Mouse (Mus musculus) embryo, embryonic 11.5 days (tissue): Measurements from ENCODE around the gene Taar8c.
A peak's percentile ranks its signal among the peaks of the same experiment; 100 is the strongest.
"Not testable (repeated sequence)": the region's sequence is repeated elsewhere in the genome, so short reads cannot be mapped to it uniquely, and the experiment has no call there.

Experiments
- DNase-seq: peaks from one replicate; pipeline ENCODE4 v3.0.0-alpha.2; 2012; ENCODE audit warnings: low read depth, low spot score

The Taar8c gene

DNA sequence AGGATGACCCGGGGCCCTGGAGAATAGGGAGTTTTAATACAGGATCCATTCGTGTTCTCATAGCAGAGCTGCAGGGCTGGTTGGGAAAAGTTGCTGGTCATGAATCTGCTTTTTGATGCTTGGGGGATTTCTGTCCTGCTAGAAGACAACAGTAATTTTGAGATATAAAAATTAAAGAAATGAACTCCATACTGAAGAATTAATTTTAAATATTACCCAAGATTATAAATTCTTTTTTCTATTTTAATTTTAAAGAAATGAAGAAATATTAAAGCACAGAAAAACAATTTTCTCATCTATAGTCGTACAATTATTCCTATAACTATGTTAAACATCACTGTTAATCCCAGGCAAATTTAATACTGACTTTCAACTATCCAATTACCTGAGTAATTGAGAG is at the start of gene Taar8c:
Gene Taar8c, minus strand, starts transcription at position 101 of the 400 bp plus-strand sequence.
- DNase-seq: not testable (repeated sequence)

GRCm38 (mm10) chr10:24150086-24150485 is 48.4 kb upstream of the Taar8c start:
- no peak for DNase-seq

DNA sequence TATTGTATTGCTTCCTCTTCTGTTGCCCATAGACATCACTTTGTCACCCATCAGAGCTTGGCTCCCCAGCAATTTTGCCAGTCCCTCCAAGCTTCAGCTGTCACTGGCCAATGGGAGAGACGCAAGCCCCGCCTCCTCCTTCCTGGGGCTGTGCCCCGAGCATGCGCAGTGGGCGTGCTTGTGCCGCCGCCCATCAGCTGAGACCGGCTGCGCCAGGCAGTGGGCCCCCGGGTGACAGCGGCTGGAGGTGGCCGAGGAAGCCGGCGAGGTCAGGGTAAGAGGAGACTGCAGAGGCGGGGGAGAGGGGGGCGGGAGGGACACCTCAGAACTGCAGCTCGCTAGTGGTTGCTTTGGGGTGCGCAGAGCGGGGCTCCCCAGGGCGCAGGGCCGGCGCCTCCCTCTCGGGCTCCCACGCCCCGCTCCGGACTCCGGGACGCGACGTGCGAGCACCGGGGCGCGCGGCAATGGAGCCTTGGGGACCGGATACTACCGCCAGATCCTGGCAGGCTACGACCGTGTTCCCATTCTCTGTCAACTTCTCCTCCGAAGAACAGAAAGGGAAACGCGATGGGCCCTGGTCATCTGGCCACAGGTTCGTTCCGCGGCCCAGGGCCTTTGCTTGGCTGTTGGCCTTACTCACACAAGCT is 47.5 kb upstream of the Taar8c start, which contains the start of gene Stx7:
Gene Stx7, plus strand, starts transcription at position 168 of the 647 bp plus-strand sequence.
- DNase-seq: peak; percentile 86

DNA sequence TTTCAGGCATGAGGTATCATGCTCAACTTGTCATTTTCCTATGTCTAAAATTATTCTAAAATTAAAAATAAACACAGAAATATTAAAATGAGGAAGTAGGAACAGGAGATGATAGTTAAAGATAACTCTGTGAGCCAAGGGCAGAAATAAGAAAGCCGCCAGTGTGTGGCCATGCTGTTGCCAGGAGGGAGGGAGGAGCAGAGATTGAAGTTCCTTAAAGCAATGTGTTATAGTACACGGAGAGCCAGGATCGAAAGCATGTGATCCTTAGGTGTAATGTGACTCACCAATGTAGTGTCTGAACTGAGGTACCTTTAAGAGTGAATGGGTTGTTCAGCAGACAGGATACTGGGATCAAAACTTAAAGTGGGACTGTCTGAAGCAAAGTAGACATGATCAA is 41.0 kb upstream of the Taar8c start:
- no peak for DNase-seq

GRCm38 (mm10) chr10:24138623-24139261 is 37.0 kb upstream of the Taar8c start:
- no peak for DNase-seq

- DNase-seq: no peak
These were observed 32.4 kb upstream of the Taar8c start for GRCm38 (mm10) chr10:24134071-24134645.

- no peak for DNase-seq
These were observed 31.4 kb upstream of the Taar8c start for GRCm38 (mm10) chr10:24133132-24133531.

DNA sequence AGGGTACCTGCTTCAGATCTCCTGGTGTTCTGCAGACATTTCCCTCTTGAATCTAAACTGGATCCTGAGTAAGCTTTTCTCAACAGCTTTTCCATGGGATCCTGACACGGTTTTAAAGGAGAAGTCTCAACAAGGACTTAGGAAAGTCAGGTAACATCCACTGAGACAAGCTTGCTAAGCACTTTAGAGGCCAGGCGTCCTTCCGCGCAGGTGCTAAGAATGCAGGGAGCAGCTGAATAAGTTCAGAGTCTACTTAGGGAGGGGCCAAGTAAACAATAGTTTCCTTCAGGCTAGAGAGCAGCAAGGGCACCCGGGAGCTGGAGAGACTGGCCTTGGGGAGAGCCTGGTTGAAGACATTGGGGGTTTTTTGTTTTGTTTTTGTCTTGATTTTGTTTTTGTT is 30.6 kb upstream of the Taar8c start:
- no peak for DNase-seq

- peak; percentile 66 for DNase-seq
These were observed 29.9 kb upstream of the Taar8c start for GRCm38 (mm10) chr10:24131451-24132262.

DNA sequence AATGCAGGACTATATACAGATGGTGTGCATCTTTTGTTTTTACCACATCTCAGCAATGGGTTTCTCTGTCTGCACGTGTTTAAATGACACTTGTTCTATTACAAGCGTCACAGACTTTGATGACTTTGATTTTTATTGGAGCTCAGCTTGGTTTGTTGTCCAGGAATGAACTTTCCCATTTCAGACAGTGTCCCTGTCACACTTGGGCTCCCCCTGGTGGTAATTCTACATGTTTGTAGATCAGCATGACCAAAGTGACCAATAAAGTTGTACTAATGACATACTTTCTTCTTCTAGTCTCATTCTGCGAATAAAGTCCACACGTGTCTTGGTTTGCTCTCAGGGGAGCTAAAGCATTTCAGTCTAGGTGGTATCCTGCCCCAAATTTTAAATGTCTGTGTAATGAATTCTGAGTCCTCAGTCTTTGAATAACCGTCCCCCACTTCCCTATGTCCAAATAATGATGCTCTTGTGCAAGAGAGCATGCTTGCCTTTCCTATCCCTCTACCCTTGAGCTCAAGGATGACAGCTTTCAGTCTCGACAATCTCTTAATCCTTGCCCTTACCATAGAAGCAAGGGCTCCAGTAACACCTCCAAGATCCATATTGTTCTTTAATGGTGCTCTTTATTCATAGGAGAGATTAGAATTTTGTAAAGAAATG is 9.5 kb upstream of the Taar8c start:
- DNase-seq: peak; percentile 56

DNA sequence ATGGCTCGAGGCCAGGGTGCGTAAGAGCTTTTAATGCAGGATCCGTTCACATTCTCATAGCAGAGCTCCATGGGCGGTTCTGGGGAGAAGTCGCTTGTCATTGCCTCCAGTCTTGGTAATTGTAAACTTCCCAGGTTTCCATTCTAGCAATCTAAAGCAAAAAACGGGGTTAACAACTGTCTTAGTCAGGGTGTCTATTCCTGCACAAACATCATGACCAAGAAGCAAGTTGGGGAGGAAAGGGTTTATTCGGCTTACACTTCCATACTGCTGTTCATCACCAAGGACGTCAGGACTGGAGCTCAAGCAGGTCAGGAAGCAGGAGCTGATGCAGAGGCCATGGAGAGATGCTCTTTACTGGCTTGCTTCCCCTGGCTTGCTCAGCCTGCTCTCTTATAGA is 7.7 kb upstream of the Taar8c start, which contains the start of gene Taar9:
Gene Taar9, minus strand, starts transcription at position 101 of the 400 bp plus-strand sequence.
- not testable (repeated sequence) for DNase-seq

GRCm38 (mm10) chr10:24108236-24108635 is 6.5 kb upstream of the Taar8c start:
- DNase-seq: no peak

DNA sequence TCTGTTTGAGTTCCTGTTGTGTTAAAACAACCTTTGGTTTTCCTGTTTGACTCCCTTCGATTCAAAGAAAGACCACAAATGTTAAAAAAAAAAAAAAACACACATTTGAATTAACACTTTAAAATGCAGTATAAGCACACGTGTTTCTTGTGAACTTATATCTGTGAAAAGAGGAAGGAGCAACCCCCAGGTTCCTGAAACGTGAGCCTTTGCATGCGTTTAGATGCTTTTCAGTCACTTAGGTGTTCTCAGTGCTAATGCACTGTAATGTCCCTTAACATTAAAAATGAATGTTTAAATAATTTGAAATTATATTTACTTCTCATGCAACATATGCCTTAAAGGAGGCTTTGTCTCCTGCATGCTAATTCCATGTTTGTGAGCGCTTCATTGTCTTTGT is 6.0 kb upstream of the Taar8c start:
- no peak for DNase-seq

- not testable (repeated sequence) for DNase-seq
These were observed 1.6 kb upstream of the Taar8c start for GRCm38 (mm10) chr10:24103299-24103698.

GRCm38 (mm10) chr10:24097010-24097409 is 4.7 kb downstream of the Taar8c start:
- DNase-seq: not testable (repeated sequence)

GRCm38 (mm10) chr10:24092194-24092593 is 9.5 kb downstream of the Taar8c start, which contains the start of gene Taar8b:
Taar8b (minus strand) TSS chr10:24092294.
- DNase-seq: no peak

DNA sequence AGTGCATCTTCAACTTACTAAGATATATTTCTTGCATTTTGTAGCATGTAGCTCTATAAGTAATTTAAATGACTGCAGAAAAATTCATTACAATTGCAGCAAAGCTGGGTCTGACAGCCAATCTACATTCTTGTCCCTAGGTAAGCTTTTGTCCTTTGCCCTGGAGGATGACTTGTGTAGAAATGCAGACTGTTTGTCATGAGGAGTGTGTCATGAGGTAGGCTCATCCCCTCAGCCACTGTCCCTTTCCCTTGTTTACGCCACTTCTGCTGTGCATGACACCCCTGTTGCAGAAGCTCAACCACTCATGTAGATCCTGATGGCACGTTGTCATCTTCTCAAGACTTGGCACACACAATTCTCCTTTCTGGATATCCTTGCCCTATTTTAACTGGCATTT is 14.5 kb downstream of the Taar8c start:
- DNase-seq: no peak

DNA sequence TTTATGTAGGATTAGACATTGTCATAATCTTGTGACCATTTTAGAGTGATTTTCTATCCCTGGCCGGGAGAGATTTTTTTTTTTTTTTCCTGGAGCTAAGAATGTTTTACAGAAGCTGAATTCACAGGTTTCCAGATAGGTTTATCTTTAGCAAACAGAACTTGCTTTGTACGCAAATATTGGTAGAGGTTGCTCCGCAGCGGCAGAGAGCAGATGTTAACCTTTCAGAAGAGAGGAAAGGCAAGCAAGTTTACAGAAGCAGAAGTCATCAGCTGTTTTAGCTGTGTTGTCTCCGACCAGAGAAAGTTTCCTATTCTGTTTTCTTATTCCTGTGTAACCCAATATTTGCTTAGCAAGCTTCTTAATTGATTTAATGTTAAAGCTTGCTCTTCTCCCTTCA is 15.2 kb downstream of the Taar8c start:
- DNase-seq: no peak

DNA sequence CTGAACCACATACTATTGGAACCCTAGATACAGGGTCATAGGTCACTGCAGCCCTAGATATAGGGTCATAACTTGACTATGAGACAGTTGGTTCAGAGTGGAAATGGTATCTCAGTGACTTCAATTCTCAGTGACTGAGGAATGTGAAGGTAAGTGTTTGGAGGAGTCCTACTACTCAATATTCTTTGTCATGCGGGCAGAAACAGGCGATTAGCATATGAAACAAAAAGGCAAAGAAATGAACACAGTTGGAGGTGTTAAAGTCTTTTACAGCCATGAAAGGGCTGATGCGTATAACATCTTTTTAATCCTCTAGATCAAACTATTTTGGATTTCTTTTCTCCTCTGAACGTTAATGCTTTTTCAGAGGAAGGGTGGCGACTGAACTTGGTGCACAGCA is 15.8 kb downstream of the Taar8c start:
- no peak for DNase-seq

GRCm38 (mm10) chr10:24080166-24080565 is 21.5 kb downstream of the Taar8c start:
- DNase-seq: peak; percentile 24

DNA sequence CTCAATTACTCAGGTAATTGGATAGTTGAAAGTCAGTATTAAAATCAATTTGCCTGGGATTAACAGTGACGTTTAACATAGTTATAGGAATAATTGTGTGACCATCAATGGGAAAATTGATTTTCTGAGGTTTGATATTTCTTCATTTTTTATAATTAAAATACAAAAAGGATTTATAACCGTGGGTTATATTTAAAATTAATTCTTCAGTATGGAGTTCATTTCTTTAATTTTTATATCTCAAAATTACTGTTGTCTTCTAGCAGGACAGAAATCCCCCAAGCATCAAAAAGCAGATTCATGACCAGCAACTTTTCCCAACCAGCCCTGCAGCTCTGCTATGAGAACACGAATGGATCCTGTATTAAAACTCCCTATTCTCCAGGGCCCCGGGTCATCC is 25.5 kb downstream of the Taar8c start, which contains the start of gene Taar8a:
Gene Taar8a, plus strand, starts transcription at position 301 of the 400 bp plus-strand sequence.
- not testable (repeated sequence) for DNase-seq
